Mouse (Mus musculus) heart, adult 8-10 months (tissue): Measurements from ENCODE around the gene Elavl2. TPM values are rescaled to one million over a fixed set of nuclear protein-coding genes. Genes with fewer than 3 reads are reported as not detected.

Source experiments
- DNase-seq: peaks from one replicate; pipeline ENCODE4 v3.0.0; 2022; ENCODE audit warnings: low spot score
- total RNA-seq, 4 experiments: library from RNA; stranded (reverse); gene quantifications; 2 replicates each; pipeline ENCODE4 v1.2.4; 2022

The Elavl2 gene
- 1 to 10 TPM in 1 of 4 experiments, under 1 TPM in 3; 0.32 to 1.7 (median 0.99) TPM for total RNA-seq

GRCm38 (mm10) chr4:91400423-91400822, at the start of gene Elavl2:
TSS of gene Elavl2 (minus strand) at chr4:91400785.
- DNase-seq, result no peak

GRCm38 (mm10) chr4:91447887-91448286, 47.3 kb upstream of the Elavl2 start:
- DNase-seq, result no peak

DNA sequence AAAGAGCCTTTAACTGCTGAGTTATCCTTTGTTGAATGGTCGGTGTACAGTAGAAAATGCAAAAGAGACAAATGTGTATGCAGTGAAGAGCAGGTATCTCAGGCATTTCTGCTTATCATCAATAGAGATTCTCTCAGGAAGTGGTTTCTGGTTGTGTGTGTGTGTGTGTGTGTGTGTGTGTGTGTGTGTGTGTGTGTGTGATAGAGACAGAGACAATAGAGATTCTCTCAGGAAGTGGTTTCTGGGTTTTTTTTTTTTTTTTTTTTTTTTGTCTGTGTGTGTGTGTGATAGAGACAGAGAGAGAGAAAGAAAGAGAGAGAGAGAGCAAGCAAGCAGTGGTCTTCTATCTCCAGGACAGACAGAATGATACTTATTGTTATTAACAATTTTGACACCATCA, 15.0 kb upstream of the Elavl2 start:
- DNase-seq, result no peak

- no peak for DNase-seq
Observed at GRCm38 (mm10) chr4:91405047-91405446, 4.5 kb upstream of the Elavl2 start.

- DNase-seq, result no peak
Observed at GRCm38 (mm10) chr4:91399510-91400196, 932 bp downstream of the Elavl2 start.

DNA sequence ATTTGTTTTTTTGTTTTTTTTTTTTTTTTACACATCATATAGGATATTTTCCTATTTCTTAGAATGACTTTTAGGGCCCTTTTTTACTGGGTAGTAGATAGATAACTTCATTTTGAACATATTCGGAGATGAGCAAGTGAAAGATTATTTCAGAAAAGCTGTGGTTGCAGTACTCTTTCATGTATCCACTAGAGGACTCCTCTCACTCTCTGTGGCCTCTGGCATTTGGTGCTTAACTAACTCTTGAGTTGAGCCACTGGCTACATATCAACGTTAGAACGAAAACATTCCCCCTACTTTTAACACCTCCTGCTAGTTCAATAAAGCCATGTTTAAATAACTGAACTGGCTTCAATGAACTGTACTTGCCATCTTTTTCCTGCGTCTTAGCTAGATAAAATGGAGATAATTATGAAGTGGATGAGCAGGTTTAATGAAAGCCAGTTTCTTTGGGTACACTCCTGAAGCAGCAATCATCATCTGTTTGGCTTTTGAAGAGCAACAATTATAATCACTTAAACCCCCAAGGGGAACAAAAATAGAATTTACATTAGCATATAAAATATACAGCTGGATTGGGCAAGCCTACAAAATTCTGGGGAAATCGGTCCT, 8.5 kb downstream of the Elavl2 start:
- DNase-seq, result no peak

DNA sequence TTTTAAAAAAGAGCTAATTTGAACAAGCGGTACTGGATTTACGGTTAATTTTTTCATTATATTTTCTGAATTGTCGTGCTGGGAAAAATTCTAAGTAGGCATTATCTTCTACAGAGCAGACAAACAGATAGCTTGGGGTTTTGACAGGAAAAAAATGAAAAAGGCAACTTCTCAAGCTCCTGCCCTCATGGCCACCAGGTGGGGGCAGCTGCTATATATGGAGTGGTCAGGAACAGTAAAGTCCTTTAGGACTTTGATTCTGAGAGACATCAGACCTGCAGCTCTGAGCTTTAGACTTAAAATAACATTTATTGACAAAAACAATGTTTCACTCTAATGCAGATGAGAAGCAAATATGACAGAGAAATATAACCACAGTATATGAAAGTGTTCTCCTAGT, 12.9 kb downstream of the Elavl2 start:
- DNase-seq, result no peak

GRCm38 (mm10) chr4:91381201-91381627, 19.4 kb downstream of the Elavl2 start:
- no peak for DNase-seq

DNA sequence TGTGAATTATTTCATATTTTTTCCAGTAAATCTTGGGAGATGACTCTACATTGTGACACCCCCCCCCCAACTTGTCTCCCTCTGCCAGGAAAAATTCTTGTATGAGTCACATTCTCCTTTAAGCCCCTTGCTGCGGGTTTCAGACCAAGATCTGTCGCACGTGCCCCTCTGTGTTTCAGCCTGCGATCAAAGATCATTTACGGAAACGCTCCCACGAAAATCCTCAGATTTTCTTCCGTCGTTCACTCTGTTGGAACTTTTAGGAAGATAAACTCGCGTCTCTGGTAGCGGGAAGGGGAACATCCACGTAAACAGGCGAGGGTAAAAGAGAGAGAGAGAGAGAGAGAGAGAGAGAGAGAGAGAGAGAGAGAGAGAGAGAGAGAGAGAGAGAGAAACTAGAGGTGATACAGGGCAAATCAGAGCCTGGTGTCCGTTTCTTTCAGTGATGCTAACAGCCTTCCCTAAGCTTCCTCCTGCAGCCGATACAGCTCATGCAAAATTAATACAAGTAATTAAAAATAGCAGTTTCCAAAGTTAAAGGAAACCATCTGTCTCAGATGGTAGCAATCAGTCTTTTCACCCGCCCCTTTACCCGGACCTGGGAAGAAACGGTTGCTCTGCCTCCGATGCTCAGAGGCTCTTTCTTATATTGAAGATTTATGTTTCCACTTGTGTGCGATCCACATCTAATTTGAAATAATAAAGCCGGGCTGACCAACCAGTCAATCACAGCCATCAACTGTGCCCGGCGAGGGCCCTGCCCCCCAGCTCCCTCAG, 20.1 kb downstream of the Elavl2 start:
- no peak for DNase-seq

DNA sequence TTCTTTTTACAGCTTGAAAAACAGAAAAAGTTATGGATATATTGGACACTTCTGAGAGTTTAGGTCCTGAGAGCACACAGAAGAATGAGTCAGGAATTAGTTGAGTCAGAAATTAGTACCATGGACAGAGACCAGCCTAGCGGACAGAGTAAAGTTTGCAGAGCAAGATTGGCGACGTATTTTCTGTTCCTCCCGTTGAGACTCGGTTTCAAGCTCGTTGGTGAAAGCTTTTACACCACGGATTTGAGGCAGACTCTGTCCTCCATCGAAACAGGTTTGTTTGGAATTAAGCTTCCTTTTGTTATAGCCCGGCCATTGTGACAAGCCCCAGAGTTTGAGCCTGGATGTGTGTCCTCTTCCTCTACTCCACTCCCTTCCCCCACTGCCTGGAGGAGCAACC, 21.0 kb downstream of the Elavl2 start:
- no peak for DNase-seq

DNA sequence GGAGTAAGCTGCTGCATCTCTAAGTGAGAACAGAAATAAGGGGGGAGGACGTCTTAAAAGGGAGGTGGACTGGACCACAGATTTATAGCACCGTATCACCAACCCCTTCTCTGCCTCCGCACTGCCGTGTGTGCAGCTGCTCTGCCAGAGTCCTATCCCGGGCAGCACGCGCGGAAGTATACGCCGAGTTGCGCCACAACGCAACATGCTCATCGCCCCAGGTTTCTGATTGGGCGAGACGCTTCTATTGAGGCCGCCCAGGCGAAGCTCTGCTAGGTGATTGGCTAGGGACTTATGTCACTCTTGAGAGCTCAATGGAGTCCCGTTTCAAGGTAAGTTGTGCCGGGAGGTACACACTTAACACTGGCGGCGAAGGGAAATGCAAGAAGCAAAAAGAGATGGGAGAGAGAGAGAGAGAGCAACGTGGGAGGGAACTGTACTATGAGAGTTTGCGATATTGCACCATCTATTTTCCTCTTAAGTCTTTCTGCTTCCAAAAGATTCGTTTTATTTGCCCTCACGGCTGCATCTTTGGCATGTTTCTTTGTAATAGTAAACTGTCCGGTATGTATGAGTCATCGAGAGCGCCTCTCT, 24.2 kb downstream of the Elavl2 start:
- DNase-seq, result peak; percentile 69

DNA sequence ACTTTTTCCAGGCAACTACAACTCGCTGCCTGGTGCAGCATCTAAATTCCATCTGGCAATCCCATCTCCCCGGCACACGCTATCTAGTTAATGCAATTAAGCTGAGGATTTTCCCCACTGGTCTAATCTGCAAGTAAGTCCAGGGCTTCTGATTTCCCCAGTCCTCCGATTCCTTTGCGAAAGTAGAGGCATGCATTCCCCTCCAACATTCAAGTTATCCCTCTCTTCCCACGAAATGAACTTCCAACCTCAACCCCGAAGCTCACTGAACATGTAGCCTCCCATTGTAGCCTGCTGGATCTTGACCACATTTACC, 25.3 kb downstream of the Elavl2 start:
- DNase-seq, result no peak

GRCm38 (mm10) chr4:91374571-91375371, 25.8 kb downstream of the Elavl2 start:
- no peak for DNase-seq

GRCm38 (mm10) chr4:91372844-91373243, 27.7 kb downstream of the Elavl2 start:
- no peak for DNase-seq

DNA sequence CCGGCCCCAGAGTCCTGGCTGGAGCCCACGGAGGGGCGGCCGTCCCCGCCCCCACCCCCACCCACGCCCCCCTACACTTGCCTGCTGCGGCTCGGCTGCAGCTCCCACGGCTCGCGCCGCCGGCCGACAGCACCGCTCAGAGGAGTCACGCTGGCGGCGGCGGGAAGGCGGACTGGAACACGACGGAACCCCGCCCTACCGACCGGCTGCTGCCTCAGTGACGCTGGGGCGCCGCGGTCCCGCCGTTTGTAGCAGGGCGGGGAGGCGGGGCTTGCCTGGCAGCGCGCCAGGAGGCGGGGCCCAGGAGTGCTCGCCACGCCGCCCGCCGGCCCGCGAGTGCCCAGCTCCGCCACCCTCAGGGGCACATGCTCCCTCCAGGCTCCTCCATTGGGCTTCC, 28.8 kb downstream of the Elavl2 start:
- no peak for DNase-seq

- no peak for DNase-seq
Observed at GRCm38 (mm10) chr4:91371131-91371818, 29.3 kb downstream of the Elavl2 start.

GRCm38 (mm10) chr4:91365276-91365675, 35.3 kb downstream of the Elavl2 start:
- no peak for DNase-seq

DNA sequence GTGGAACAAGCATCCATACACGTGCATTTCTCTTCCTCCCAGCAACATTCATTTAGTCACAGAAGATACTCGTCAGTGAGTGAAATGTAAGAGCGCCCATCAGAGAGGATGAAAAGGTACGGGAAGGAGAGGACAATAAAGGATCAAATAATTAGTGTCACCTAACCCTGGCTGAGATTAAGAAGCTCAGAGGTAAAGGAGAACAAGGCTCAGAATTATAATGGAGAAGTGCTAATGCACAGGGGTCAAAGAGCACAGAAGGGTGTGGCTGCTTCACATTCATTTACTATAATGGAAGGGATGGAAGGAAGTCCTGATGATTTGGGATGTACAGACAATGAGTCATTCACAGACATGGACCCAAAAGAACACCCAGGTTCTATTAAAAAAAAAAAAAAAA, 36.6 kb downstream of the Elavl2 start:
- DNase-seq, result no peak

- no peak for DNase-seq
Observed at GRCm38 (mm10) chr4:91362520-91362919, 38.1 kb downstream of the Elavl2 start.

GRCm38 (mm10) chr4:91353138-91353537, 47.4 kb downstream of the Elavl2 start:
- no peak for DNase-seq

DNA sequence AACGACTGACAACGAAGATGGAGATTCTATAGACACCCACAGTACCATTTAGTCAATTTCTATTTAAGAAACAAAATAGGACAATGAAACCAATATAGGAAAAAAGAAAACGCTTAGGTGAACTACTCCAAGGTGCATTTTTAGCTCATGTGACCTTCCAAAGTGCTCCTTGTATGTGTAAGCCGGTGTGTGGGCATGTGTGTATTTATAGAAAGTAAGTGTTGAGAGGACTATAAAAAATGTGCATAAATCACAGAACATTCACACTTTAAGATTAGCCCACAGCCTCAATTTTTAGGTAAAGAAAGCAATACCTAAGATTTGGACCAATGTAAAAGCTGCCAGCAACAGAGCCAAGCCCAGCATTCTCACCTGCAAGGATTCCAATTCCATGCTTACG, 51.0 kb downstream of the Elavl2 start:
- no peak for DNase-seq
